Mouse (Mus musculus) embryonic facial prominence, embryonic 14.5 days (tissue): ENCODE data around the gene Wdr90. TPM values are rescaled to one million over a fixed set of nuclear protein-coding genes. Genes with fewer than 3 reads are reported as not detected.

Experiments
- ATAC-seq: fragments of 200-750 bp; cut with Nextera tagmentation; 2 replicates; pipeline ENCODE4 v1.8.0; 2017; ENCODE audit warnings: low read depth, moderate number of reproducible peaks, moderate TSS enrichment
- DNase-seq: peaks from one replicate; pipeline ENCODE4 v3.0.0-alpha.2; 2015; ENCODE audit warnings: low spot score
- H3K27ac ChIP-seq: fragments of 300-500 bp; sonication (generic); replicated peaks from 2 replicates; pipeline ENCODE4 v1.5.1; 2014; ENCODE audit warnings: low read depth, mild to moderate bottlenecking, low read length, moderate library complexity
- H3K27me3 ChIP-seq: fragments of 300-500 bp; sonication (generic); replicated peaks from 2 replicates; pipeline ENCODE4 v1.6.1; 2014; ENCODE audit warnings: low read length; ENCODE audit not compliant: control insufficient read depth, insufficient read depth
- H3K36me3 ChIP-seq: fragments of 300-500 bp; sonication (generic); 2 replicates; pipeline ENCODE4 v1.6.1; 2014; ENCODE audit warnings: low read length, mixed read lengths; ENCODE audit not compliant: control insufficient read depth, insufficient read depth
- H3K4me1 ChIP-seq: fragments of 300-500 bp; sonication (generic); 2 replicates; pipeline ENCODE4 v1.6.1; 2014; ENCODE audit warnings: antibody characterized with exemption, low read length; ENCODE audit not compliant: control insufficient read depth, insufficient read depth
- H3K4me2 ChIP-seq: fragments of 300-500 bp; sonication (generic); 2 replicates; pipeline ENCODE4 v1.6.1; 2014; ENCODE audit warnings: low read depth, mild to moderate bottlenecking, low read length, moderate library complexity, mixed read lengths
- H3K4me3 ChIP-seq: fragments of 300-500 bp; sonication (generic); 2 replicates; pipeline ENCODE4 v1.5.1; 2014; ENCODE audit warnings: low read depth, mild to moderate bottlenecking, low read length
- H3K9ac ChIP-seq: fragments of 300-500 bp; sonication (generic); 2 replicates; pipeline ENCODE4 v1.6.1; 2014; ENCODE audit warnings: low read depth, mild to moderate bottlenecking, low read length, moderate library complexity, mixed read lengths
- H3K9me3 ChIP-seq: fragments of 300-500 bp; sonication (generic); 2 replicates; pipeline ENCODE4 v1.6.1; 2016; ENCODE audit warnings: low read length; ENCODE audit not compliant: control insufficient read depth
- WGBS: fragments of 180-500 bp; shearing (Covaris S2); extraction: QIAGEN DNeasy Blood & Tissue Kit; methylation state at CpG from one replicate; pipeline ENCODE4 v1.1.7; 2014; 5-methylcytosine and 5-hydroxymethylcytosine counted together
- polyA plus RNA-seq: library from polyadenylated mRNA; unstranded; fragments of >200 nt; fragmentation: Nextera tagmentation; extraction: Ambion mirVana; gene quantifications from 2 replicates; pipeline ENCODE4 v1.2.1, GENCODE M21; 2014

Wdr90 gene
- polyA plus RNA-seq, 1 experiment from 2014 or later = 17.6 TPM

DNA sequence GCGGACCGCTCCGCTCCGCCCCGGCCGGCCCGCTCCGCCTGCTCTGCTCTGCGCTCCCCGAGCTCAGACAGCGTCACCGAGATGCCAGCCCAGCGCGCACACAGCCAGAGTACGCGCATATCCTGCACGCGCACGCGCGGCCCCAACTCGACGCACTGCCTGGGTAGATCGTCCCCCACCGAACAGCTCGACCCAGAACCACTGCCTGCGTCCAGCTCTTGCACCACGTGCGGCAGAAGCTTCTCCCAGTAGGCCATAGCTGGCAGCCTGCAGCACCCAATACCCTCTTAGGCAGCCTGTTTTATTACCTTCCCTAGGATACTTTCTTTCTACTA, 24.3 kb downstream of the Wdr90 start, which contains the start of gene Rhbdl1:
Gene Rhbdl1, minus strand, starts transcription at position 220 of the 335 bp plus-strand sequence.
- H3K36me3 ChIP-seq = peaks cover 34% of the 10 kb centered on the region
- no peaks in the 10 kb centered on the region for H3K9me3 ChIP-seq
- H3K4me3 ChIP-seq = peak within 1 kb of the TSS; percentile 44
- WGBS = under 1% methylated on average over 19 of the region's 29 CpGs
- no peaks in the 10 kb centered on the region for H3K27me3 ChIP-seq
- peak; percentile 73 for DNase-seq
- peak within 1 kb of the TSS; percentile 88 for H3K4me2 ChIP-seq
- peak; percentile 20; the same call in 1 of the 2 replicates for ATAC-seq
- H3K27ac ChIP-seq = peak within 1 kb of the TSS; percentile 44
- H3K9ac ChIP-seq = peak within 1 kb of the TSS; percentile 67
- peaks cover 21% of the 10 kb centered on the region for H3K4me1 ChIP-seq

DNA sequence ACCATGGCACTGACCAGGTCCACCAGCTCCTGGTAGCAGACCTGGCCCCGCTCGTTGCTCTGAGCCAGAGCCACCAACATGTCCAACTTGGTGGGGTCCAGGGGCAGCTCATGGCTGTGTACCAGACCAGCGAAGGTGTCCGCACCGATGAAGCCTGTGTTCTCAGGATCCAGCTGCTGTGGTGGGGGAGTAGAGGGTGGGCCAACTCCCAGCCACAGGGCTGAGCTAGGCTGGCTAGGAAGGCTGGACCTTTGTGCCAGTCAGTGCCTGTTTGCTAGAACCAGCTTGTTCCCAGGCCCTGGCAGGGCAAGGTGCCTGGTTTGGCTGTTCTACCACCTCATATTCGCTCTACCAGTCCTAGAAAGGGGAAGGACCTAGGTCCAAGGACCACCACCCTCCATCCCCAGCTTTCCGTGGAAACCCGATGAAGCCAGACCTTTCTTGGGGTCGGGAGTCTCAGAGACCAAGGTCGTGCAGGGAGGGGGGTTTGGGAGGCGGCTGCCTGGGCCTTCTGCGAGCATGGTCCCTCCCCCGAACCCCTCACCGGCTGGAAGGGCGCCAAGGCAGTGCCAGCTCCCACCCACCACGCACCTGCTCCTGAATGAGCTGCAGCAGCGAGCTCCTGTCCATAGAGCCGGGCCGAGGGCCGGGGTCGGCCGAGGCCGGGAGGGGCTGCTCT, 24.8 kb downstream of the Wdr90 start:
- H3K4me2 ChIP-seq = peak overlapping the region; percentile 88
- peak overlapping the region; percentile 67 for H3K9ac ChIP-seq
- H3K27ac ChIP-seq = peak overlapping the region; percentile 44
- DNase-seq (no peak), ATAC-seq (no peak)
- no peaks in the 10 kb centered on the region for H3K27me3 ChIP-seq
- no peaks in the 10 kb centered on the region for H3K9me3 ChIP-seq
- peaks cover 26% of the 10 kb centered on the region for H3K4me1 ChIP-seq
- WGBS = 26% methylated on average over 12 of the region's 23 CpGs
- H3K36me3 ChIP-seq = peaks cover 31% of the 10 kb centered on the region
- H3K4me3 ChIP-seq = peak overlapping the region; percentile 44

DNA sequence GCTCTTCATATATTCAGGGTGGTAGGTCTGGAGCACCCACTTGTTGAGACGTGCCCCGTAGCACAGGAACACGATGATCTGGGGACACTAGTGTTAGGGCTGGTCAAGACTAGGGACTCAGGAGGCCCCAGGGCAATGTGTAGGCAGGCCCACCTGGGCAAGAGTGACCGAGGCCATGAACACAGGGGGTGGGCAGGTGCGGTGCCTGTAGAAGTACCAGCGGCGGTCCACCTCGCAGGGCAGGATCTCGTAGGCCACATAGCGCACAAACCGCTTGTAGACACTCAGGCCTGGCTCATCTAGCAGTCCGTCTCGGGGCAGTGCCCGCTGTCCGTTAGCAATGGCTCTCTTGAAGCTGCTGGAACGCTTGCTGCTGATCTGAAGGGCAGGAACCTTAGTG, 25.5 kb downstream of the Wdr90 start:
- DNase-seq (no peak), ATAC-seq (no peak)
- Histone ChIP-seq H3K9ac (no peak overlapping the region), H3K4me1 (peaks cover 33% of the 10 kb centered on the region), H3K9me3 (no peaks in the 10 kb centered on the region), H3K27me3 (no peaks in the 10 kb centered on the region), H3K4me2 (peak overlapping the region; percentile 88; the same call in 1 of the 2 replicates), H3K27ac (no peak overlapping the region), H3K36me3 (peaks cover 31% of the 10 kb centered on the region), H3K4me3 (no peak overlapping the region)
- WGBS = 90% methylated on average over 16 of the region's 16 CpGs

DNA sequence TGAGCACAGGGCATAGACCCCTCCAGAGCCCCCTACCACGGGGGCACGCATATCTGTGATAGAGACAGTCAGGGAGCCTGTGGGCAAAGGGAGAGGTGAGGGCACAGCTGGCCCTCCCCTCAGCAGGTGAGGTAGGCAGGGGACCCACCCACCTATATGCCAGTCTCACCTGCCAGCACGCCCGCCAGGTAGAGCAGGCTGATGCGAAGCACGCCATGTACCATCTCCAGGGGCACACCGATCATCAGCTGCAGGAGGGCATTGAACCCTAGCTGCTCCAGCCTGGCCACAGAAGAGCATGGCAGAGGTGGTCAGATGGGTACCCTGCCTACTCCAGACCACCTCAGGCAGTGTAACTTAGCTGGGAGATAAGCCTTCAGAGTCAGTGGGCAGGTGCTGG, 26.0 kb downstream of the Wdr90 start:
- Histone ChIP-seq H3K9ac (no peak overlapping the region), H3K27ac (no peak overlapping the region), H3K4me1 (peaks cover 38% of the 10 kb centered on the region), H3K27me3 (no peaks in the 10 kb centered on the region), H3K4me3 (no peak overlapping the region), H3K9me3 (no peaks in the 10 kb centered on the region), H3K36me3 (peaks cover 31% of the 10 kb centered on the region), H3K4me2 (peak overlapping the region; percentile 86; the same call in 1 of the 2 replicates)
- 90% methylated on average over 7 of the region's 7 CpGs for WGBS
- ATAC-seq = no peak
- no peak for DNase-seq

DNA sequence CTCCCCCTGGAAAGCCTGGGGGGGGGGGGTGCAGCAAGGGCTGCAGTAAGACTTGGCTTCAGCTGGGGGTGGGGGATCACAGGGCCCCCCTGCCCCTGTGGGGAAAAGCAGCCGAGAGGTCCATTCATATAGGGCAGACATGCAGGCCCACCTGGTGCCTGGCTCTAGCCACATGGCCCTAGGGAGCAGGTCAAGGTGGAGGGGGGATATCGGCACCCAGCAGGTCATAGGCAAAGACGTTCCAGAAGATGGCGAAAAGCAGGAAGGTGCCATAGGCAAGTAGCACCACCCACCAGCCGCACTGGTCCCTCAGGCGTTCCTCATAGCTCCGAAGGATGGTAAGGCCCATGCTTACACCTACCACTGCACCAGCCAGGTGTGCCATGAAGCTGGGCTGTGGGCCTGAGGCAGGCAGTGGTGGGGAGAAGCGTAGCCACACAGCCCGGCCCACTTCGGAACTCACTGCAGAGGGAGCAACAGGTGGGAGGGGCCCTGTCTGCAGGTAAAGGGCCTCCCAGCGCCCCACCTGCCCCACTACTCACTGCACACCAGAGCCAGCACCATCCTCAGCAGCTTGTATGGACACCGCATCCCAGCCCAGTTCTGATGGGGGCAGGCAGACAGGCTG, 26.6 kb downstream of the Wdr90 start:
- Histone ChIP-seq H3K27ac (no peak overlapping the region), H3K4me3 (peak overlapping the region; percentile 87)
- ATAC-seq = no peak

DNA sequence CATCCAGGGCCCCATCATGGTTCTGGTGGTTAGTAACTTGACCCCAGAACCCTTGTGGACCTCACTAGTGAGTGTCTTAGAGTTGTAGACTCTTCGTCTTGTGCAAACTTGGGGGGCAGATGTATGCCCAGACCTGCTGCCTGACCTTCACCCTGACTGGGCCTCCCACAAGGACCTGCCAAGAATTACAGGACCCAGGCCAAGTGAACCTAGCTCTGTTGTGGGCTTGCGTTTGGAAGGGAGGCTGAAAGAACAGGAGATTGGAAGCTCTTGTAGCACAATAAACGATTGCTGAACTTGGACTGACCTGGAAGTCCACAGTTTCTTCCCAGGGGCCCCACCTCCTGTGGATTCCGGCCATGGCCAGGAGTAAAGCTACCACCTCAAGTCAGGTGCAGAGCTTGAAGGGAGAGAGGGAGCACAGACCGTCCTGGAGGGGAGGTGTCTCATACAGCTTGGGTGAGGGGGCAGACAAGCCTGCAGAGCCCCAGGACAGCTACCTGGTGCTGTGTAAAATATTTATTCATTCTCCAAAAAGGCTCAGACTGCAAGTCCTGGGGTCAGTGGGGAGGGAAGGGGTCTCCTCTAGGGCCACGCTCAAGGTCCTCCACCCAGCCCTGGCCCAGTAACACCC, 27.2 kb downstream of the Wdr90 start:
- 31% methylated on average over 6 of the region's 6 CpGs for WGBS
- Histone ChIP-seq H3K9me3 (no peaks in the 10 kb centered on the region), H3K27ac (peak overlapping the region; percentile 96), H3K4me2 (peak overlapping the region; percentile 86), H3K4me1 (peaks cover 43% of the 10 kb centered on the region), H3K4me3 (peak overlapping the region; percentile 87), H3K9ac (peak overlapping the region; percentile 90), H3K36me3 (peaks cover 26% of the 10 kb centered on the region), H3K27me3 (no peaks in the 10 kb centered on the region)
- DNase-seq (no peak), ATAC-seq (no peak)

More for the DNA sequence above, 26.6 kb downstream of the Wdr90 start:
- Histone ChIP-seq H3K9ac (peak overlapping the region; percentile 90), H3K36me3 (peaks cover 31% of the 10 kb centered on the region), H3K9me3 (no peaks in the 10 kb centered on the region), H3K27me3 (no peaks in the 10 kb centered on the region), H3K4me2 (peak overlapping the region; percentile 86), H3K4me1 (peaks cover 41% of the 10 kb centered on the region)
- no peak for DNase-seq
- WGBS = 84% methylated on average over 10 of the region's 12 CpGs

DNA sequence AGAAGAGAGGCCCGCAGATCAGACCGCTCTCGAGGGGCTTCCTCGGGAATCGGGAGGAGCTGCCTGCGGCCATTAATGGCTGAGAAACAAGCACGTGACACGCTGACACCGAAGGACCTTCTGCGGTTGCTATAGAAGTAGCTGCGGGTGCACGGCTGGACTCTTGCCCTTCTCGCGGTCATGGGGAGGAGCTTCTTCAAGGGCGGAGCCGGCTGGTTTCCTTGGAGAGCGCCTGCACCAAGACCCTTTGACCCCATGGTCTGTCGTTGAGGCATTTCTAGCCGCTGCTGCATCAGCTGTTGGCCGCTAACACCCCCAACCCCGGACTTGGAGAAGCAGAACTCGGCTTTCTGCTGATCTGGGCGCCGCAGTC, 28.0 kb downstream of the Wdr90 start, which contains the start of gene Stub1:
Gene Stub1, minus strand, starts transcription at position 114 of the 373 bp plus-strand sequence.
- Histone ChIP-seq H3K4me1 (peaks cover 43% of the 10 kb centered on the region), H3K4me3 (peak within 1 kb of the TSS; percentile 87), H3K9ac (peak within 1 kb of the TSS; percentile 90), H3K27ac (peak within 1 kb of the TSS; percentile 96), H3K4me2 (peak within 1 kb of the TSS; percentile 86), H3K27me3 (no peaks in the 10 kb centered on the region), H3K36me3 (peaks cover 22% of the 10 kb centered on the region), H3K9me3 (no peaks in the 10 kb centered on the region)
- DNase-seq = peak; percentile 96
- 1% methylated on average over 24 of the region's 24 CpGs for WGBS
- ATAC-seq = peak; percentile 50

DNA sequence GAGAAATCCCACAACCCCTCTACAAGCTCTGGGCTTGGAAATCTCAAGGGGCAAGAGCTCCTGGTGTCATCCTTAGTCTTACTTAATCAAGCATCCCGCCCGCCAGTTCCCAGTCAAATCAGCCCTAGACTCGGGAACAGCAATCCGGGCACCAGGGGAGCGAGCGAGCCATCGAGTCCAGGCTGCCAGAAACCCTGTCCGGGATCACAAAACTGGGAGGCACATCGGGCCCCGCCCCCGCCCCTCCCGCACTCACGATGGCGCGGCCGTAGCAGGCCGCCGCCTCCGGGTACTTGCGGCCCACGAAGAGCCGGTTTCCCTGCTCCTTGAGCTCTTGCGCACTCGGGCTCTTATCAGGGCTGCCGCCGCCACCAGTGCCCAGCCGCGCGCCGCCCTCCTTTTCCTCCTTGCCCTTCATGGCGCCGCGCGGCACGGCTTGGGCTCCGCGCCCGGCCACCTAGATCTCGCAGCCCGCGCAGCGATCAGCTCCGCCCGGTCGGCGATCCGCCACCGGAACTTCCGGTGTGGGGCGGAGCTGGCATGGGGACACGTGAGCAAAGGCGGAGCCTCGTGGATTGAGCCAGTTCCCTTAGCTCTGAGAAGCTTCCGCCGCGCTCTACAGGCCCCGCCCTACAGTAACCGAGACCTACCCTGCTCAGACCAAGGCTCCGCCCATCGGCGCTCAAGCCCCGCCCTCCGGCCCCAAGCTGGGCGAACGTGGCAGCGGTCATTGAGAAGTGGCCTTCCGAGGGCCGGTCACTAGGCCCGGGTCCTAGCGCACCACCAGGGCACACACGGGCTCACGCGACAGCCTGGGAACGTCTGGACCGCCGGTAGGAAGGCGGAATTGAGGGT, 28.6 kb downstream of the Wdr90 start:
- DNase-seq (peak; percentile 100), ATAC-seq (peak; percentile 90)
- Histone ChIP-seq H3K27me3 (no peaks in the 10 kb centered on the region), H3K4me1 (peaks cover 43% of the 10 kb centered on the region), H3K9me3 (no peaks in the 10 kb centered on the region), H3K4me3 (peak overlapping the region; percentile 87), H3K36me3 (peaks cover 28% of the 10 kb centered on the region), H3K27ac (peak overlapping the region; percentile 96), H3K9ac (peak overlapping the region; percentile 90), H3K4me2 (peak overlapping the region; percentile 86)
- under 1% methylated on average over 53 of the region's 77 CpGs for WGBS
